Mouse (Mus musculus): ENCODE data around the gene Trim41.

DNA sequence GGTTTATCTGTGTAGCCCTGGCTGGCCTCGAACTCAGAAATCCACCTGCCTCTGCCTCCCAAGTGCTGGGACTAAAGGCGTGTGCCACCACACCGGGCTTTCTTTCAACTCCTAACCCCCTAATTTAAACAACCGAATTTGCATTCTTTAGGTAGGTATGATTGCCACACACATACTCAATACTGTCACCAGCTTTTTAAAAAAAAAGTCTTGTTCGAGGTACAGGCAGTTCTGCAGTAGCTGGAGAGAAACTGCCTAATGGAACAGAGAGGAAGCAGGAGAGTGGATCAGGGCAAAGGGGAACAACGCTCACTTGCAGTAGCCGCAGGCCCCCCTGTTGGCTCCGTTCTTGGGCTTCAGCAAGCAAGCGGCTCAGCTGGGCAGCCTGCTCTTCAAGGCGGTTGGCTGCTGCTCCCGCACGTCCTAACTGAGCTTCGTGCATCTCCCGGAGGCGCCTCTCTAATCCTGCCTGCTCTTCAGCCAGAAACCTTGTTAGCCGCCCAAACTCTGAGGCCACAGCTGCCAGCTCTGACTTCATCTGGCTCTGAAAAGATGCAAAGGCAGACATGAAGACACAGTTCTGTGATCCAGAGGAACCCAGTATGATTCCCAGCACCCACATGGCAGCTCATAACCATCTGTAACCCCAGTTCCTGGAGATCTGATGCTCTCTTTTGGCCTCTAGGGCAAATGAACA is 8.3 kb downstream of the Trim41 start:
- TF ChIP-seq CTCF (IDR thresholded peaks at IDR 0.05; ENCODE audit: low read depth, low read length) (no peak), POLR2A (IDR thresholded peaks at IDR 0.05; ENCODE audit: extremely low read depth, insufficient read depth, low read length) (no peak)

Data from liver, adult 2 months (tissue).